Mouse (Mus musculus) MEL (cell line): ENCODE measurements at regions not wholly inside any gene's neighbourhood (a gene's known extent, or its start where the extent isn't known, plus 50 kb on each side); places are given as distances from the start of the nearest gene placed in this dataset.

Experiments used
- DNase-seq: peaks from one replicate; pipeline ENCODE4 v3.0.0; 2011; ENCODE audit warnings: low read depth, low spot score
- H3K27ac ChIP-seq: 2 replicates; pipeline ENCODE4 v1.5.1; 2012; ENCODE audit warnings: low read depth, mild to moderate bottlenecking, control low read depth, low read length, moderate library complexity; ENCODE audit not compliant: control insufficient read depth
- H3K27me3 ChIP-seq, 2 experiments: fragments of 150-350 bp in 1 of 2; sonication (generic) in 1 of 2; 2 replicates each; pipeline ENCODE4 v1.6.1; 2012; ENCODE audit warnings: low read length in 2 of 2, mild to moderate bottlenecking in 2 of 2, improper control_type of control experiment in 1 of 2, moderate library complexity in 1 of 2; ENCODE audit not compliant: insufficient read depth in 2 of 2, control insufficient read depth in 1 of 2
- H3K36me3 ChIP-seq, 2 experiments: 2 replicates each; pipeline ENCODE4 v1.6.1; 2012 to 2014; ENCODE audit warnings: low read length in 2 of 2, improper control_type of control experiment in 1 of 2, inconsistent platforms in 1 of 2, mild to moderate bottlenecking in 1 of 2; ENCODE audit not compliant: insufficient read depth in 2 of 2, control insufficient read depth in 1 of 2
- H3K4me1 ChIP-seq, 2 experiments: fragments of 150-350 bp in 1 of 2; sonication (generic) in 1 of 2; 2 replicates each; pipeline ENCODE4 v1.6.1; 2012; ENCODE audit warnings: low read length in 2 of 2, improper control_type of control experiment in 1 of 2, mild to moderate bottlenecking in 1 of 2; ENCODE audit not compliant: insufficient read depth in 2 of 2, control insufficient read depth in 1 of 2
- H3K4me3 ChIP-seq, 2 experiments: fragments of 150-350 bp in 1 of 2; sonication (generic) in 1 of 2; 2 replicates each; pipeline ENCODE4 v1.5.1; 2012; ENCODE audit warnings: low read depth in 2 of 2, low read length in 2 of 2, mild to moderate bottlenecking in 2 of 2, moderate library complexity in 2 of 2, control low read depth in 1 of 2, improper control_type of control experiment in 1 of 2; ENCODE audit not compliant: control insufficient read depth in 1 of 2, insufficient read depth in 1 of 2
- H3K79me2 ChIP-seq: 2 replicates; pipeline ENCODE4 v1.6.1; 2012; ENCODE audit warnings: mild to moderate bottlenecking, low read length, moderate library complexity; ENCODE audit not compliant: control insufficient read depth, poor library complexity, insufficient read depth
- H3K9ac ChIP-seq: 2 replicates; pipeline ENCODE4 v1.6.1; 2012; ENCODE audit warnings: low read depth, mild to moderate bottlenecking, control low read depth, low read length, moderate library complexity; ENCODE audit not compliant: control insufficient read depth, poor library complexity, severe bottlenecking
- H3K9me3 ChIP-seq: fragments of 150-350 bp; sonication (generic); replicated peaks from 2 replicates; pipeline ENCODE4 v1.6.1; 2012; ENCODE audit warnings: mild to moderate bottlenecking, low read length, improper control_type of control experiment, moderate library complexity; ENCODE audit not compliant: insufficient read depth
- BHLHE40 ChIP-seq: IDR thresholded peaks from 2 replicates; pipeline ENCODE4 v1.6.1; 2012; ENCODE audit warnings: low read depth, mild to moderate bottlenecking, inconsistent platforms, low read length, improper control_type of control experiment, borderline replicate concordance
- CHD2 ChIP-seq: IDR thresholded peaks from 2 replicates; pipeline ENCODE4 v1.6.1; 2011; ENCODE audit warnings: low read length, improper control_type of control experiment
- CTCF ChIP-seq, 3 experiments: IDR thresholded peaks in 2 of 3; conservative IDR thresholded peaks in 1 of 3; 2 replicates each; pipeline ENCODE4 v1.5.1; 2011 to 2012; ENCODE audit warnings: low read length in 3 of 3, low read depth in 2 of 3, mild to moderate bottlenecking in 2 of 3, improper control_type of control experiment in 1 of 3, inconsistent platforms in 1 of 3, mixed read lengths in 1 of 3, moderate library complexity in 1 of 3; ENCODE audit not compliant: control insufficient read depth in 1 of 3, insufficient read depth in 1 of 3, poor library complexity in 1 of 3, severe bottlenecking in 1 of 3
- ELF1 ChIP-seq: IDR thresholded peaks from 2 replicates; pipeline ENCODE4 v1.6.1; 2014; ENCODE audit warnings: low read depth, mild to moderate bottlenecking, inconsistent platforms, low read length, improper control_type of control experiment, moderate library complexity
- ETS1 ChIP-seq: IDR thresholded peaks from 2 replicates; pipeline ENCODE4 v1.6.1; 2012; ENCODE audit warnings: low read depth, mild to moderate bottlenecking, inconsistent platforms, low read length, improper control_type of control experiment, moderate library complexity
- GATA1 ChIP-seq: IDR thresholded peaks from 2 replicates; pipeline ENCODE4 v1.6.1; 2011; ENCODE audit warnings: low read depth, low read length, improper control_type of control experiment
- HCFC1 ChIP-seq: IDR thresholded peaks from 2 replicates; pipeline ENCODE4 v1.6.1; 2012; ENCODE audit warnings: low read depth, mild to moderate bottlenecking, inconsistent platforms, low read length, improper control_type of control experiment, moderate library complexity
- MAFK ChIP-seq: IDR thresholded peaks from 2 replicates; pipeline ENCODE4 v1.6.1; 2011; ENCODE audit warnings: low read depth, mild to moderate bottlenecking, low read length, improper control_type of control experiment, borderline replicate concordance
- MAX ChIP-seq: IDR thresholded peaks from 2 replicates; pipeline ENCODE4 v1.6.1; 2011; ENCODE audit warnings: low read length, improper control_type of control experiment
- MXI1 ChIP-seq: IDR thresholded peaks from 2 replicates; pipeline ENCODE4 v1.6.1; 2011; ENCODE audit warnings: mild to moderate bottlenecking, low read depth, low read length, improper control_type of control experiment
- MYB ChIP-seq: IDR thresholded peaks from 2 replicates; pipeline ENCODE4 v1.6.1; 2011; ENCODE audit warnings: mild to moderate bottlenecking, low read depth, low read length, improper control_type of control experiment
- MYC ChIP-seq: IDR thresholded peaks from 2 replicates; pipeline ENCODE4 v1.6.1; 2011; ENCODE audit warnings: low read depth, mild to moderate bottlenecking, low read length, improper control_type of control experiment, moderate library complexity
- NELFE ChIP-seq: IDR thresholded peaks from 2 replicates; pipeline ENCODE4 v1.6.1; 2011; ENCODE audit warnings: low read depth, low read length, improper control_type of control experiment
- NRF1 ChIP-seq: IDR thresholded peaks from 2 replicates; pipeline ENCODE4 v1.6.1; 2014; ENCODE audit warnings: low read depth, mild to moderate bottlenecking, inconsistent platforms, low read length, improper control_type of control experiment, moderate library complexity; ENCODE audit not compliant: poor library complexity, insufficient read depth, severe bottlenecking
- POLR2AphosphoS2 ChIP-seq: IDR thresholded peaks from 2 replicates; pipeline ENCODE4 v1.6.1; 2011; ENCODE audit warnings: low read length, improper control_type of control experiment
- POLR2AphosphoS5 ChIP-seq: IDR thresholded peaks from 2 replicates; pipeline ENCODE4 v1.6.1; 2012; ENCODE audit warnings: low read depth, borderline replicate concordance, mild to moderate bottlenecking, inconsistent platforms, low read length, moderate library complexity, mixed read lengths
- RAD21 ChIP-seq: IDR thresholded peaks from 2 replicates; pipeline ENCODE4 v1.6.1; 2011; ENCODE audit warnings: mild to moderate bottlenecking, low read depth, low read length, improper control_type of control experiment
- SMC3 ChIP-seq: IDR thresholded peaks from 2 replicates; pipeline ENCODE4 v1.6.1; 2011; ENCODE audit warnings: low read depth, low read length, improper control_type of control experiment
- TAL1 ChIP-seq: IDR thresholded peaks from 2 replicates; pipeline ENCODE4 v1.6.1; 2012; ENCODE audit warnings: mild to moderate bottlenecking, inconsistent platforms, low read length, moderate library complexity, mixed read lengths
- USF2 ChIP-seq, 2 experiments: IDR thresholded peaks; 2 replicates each; pipeline ENCODE4 v1.6.1; 2011 to 2012; ENCODE audit warnings: improper control_type of control experiment in 2 of 2, low read length in 2 of 2, borderline replicate concordance in 1 of 2, inconsistent platforms in 1 of 2, low read depth in 1 of 2, mild to moderate bottlenecking in 1 of 2; ENCODE audit not compliant: insufficient read depth in 1 of 2
- ZC3H11A ChIP-seq: IDR thresholded peaks from 2 replicates; pipeline ENCODE4 v1.6.1; 2012; ENCODE audit warnings: low read depth, mild to moderate bottlenecking, inconsistent platforms, low read length, improper control_type of control experiment
- ZKSCAN1 ChIP-seq: IDR thresholded peaks from 2 replicates; pipeline ENCODE4 v1.6.1; 2012; ENCODE audit warnings: low read depth, mild to moderate bottlenecking, inconsistent platforms, low read length, improper control_type of control experiment, moderate library complexity
- ZMIZ1 ChIP-seq: IDR thresholded peaks from 2 replicates; pipeline ENCODE4 v1.6.1; 2012; ENCODE audit warnings: low read depth, mild to moderate bottlenecking, inconsistent platforms, low read length, improper control_type of control experiment, moderate library complexity
- ZNF384 ChIP-seq: IDR thresholded peaks from 2 replicates; pipeline ENCODE4 v1.6.1; 2012; ENCODE audit warnings: low read depth, mild to moderate bottlenecking, inconsistent platforms, low read length, improper control_type of control experiment

GRCm38 (mm10) chr19:14862654-14863468, 265.0 kb upstream of the Tle4 start:
- no peak overlapping the region for H3K9ac ChIP-seq
- no peaks in the 10 kb centered on the region for H3K36me3 ChIP-seq
- no peaks in the 10 kb centered on the region for H3K27me3 ChIP-seq
- H3K4me3 ChIP-seq = no peak overlapping the region
- H3K27ac ChIP-seq = no peak overlapping the region
- TF ChIP-seq BHLHE40 = no peak
- no peak for TF ChIP-seq MAFK
- no peak for TF ChIP-seq ZKSCAN1
- no peak for TF ChIP-seq MYC
- TF ChIP-seq NELFE = no peak
- no peak for TF ChIP-seq NRF1
- TF ChIP-seq POLR2AphosphoS2 = no peak
- TF ChIP-seq TAL1 = no peak
- no peak for TF ChIP-seq ZNF384
- TF ChIP-seq RAD21 = no peak
- TF ChIP-seq POLR2AphosphoS5 = no peak
- TF ChIP-seq ZMIZ1 = no peak
- TF ChIP-seq ETS1 = no peak
- TF ChIP-seq SMC3 = no peak
- TF ChIP-seq ZC3H11A = no peak
- no peak for TF ChIP-seq GATA1
- H3K9me3 ChIP-seq = no peaks in the 10 kb centered on the region
- H3K4me1 ChIP-seq = no peaks in the 10 kb centered on the region
- no peak for DNase-seq
- no peaks in the 10 kb centered on the region for H3K79me2 ChIP-seq

DNA sequence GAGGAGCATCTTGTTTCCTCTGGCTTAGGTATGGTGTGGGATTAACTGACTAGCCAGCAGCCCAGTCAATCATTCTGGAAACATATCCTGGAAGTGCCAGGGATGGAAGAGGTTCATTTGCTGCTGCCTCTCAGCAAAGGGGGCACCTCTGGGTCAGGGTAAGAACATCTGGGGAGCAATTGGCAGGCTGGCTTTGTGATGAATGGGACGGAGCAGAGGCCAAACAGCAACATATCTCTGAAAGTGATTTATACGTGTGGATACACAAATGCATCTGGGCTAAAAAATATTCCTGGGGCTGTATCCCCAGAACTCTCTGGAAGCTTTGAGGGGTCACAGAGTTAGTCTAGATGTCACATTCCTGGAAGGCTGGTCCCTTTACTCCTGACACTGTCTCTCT, 257.2 kb upstream of the Tle4 start:
- H3K4me1 ChIP-seq = no peaks in the 10 kb centered on the region
- H3K79me2 ChIP-seq = no peaks in the 10 kb centered on the region
- no peaks in the 10 kb centered on the region for H3K36me3 ChIP-seq

More for the DNA sequence above, 257.2 kb upstream of the Tle4 start:
- Histone ChIP-seq H3K4me3 (no peak overlapping the region), H3K9ac (no peak overlapping the region)
- no peak for DNase-seq
- no peak for TF ChIP-seq ELF1
- TF ChIP-seq HCFC1 = no peak
- no peak for TF ChIP-seq MXI1
- TF ChIP-seq ZKSCAN1 = no peak
- TF ChIP-seq ZC3H11A = no peak
- TF ChIP-seq CHD2 = no peak
- TF ChIP-seq MYB = no peak
- TF ChIP-seq MAX = no peak
- TF ChIP-seq BHLHE40 = no peak
- TF ChIP-seq CTCF (IDR thresholded peaks at IDR 0.05 in 2 of 3, conservative IDR thresholded peaks at IDR 0.05 in 1 of 3; ENCODE audit: control insufficient read depth in 1 of 3, insufficient read depth in 1 of 3, low read depth in 2 of 3, low read length in 3 of 3, poor library complexity in 1 of 3, severe bottlenecking in 1 of 3) = no peak
- TF ChIP-seq TAL1 = no peak
- no peak for TF ChIP-seq USF2 (IDR thresholded peaks at IDR 0.05; ENCODE audit: borderline replicate concordance in 1 of 2, insufficient read depth in 1 of 2, low read depth in 1 of 2, low read length in 2 of 2)
- TF ChIP-seq, all 39 proteins: peak for 0
- H3K9me3 ChIP-seq = no peaks in the 10 kb centered on the region
- H3K27me3 ChIP-seq = no peaks in the 10 kb centered on the region
- no peak overlapping the region for H3K27ac ChIP-seq
